Mouse (Mus musculus) cerebellum, postnatal 4 days (tissue): ENCODE data around the gene Ube2e3.

Experiments
- DNase-seq, 2 experiments: peaks; one replicate each; pipeline ENCODE4 v3.0.0; 2022; ENCODE audit warnings: low spot score in 2 of 2, mixed read lengths in 1 of 2

Ube2e3 gene

DNA sequence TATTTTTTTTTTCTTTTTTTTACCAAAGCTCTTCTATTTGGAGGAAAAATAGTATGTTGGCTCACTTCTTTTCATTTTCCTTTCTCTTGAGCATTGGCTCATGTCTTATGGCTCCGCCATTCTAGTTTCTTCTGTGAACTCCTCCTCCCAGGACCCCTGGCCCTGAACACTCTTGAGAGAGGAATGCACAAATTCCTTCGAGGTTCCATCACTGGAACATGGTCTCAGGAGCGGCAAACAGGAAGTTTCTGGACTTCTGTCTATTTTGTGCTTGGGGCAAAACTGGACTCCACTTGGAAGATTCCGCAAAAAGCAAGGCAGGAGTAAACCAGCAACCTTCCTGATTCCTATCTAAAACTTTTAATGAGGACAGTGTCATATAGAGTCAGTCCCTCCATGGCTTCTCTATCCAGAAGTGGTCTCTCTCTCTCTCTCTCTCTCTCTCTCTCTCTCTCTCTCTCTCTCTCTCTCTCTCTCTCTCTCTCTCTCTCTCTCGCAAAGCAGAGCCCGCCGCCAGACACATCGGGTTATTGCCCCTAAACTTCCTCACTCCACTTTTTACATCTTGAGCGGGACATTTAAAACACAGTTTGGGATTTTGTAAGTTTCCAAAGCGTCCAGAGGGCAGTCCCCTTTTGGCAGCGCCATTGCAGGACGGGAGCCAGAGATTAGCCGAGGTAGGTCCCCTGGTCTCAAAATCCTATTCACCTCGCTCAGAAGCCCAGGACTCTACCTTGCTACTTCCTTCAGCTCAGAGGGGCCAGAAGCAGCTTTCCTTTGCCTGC lies at the start of gene Ube2e3:
Ube2e3 (plus strand) TSS at position 399 of the 785 bp plus-strand sequence.
- no peak for DNase-seq

DNA sequence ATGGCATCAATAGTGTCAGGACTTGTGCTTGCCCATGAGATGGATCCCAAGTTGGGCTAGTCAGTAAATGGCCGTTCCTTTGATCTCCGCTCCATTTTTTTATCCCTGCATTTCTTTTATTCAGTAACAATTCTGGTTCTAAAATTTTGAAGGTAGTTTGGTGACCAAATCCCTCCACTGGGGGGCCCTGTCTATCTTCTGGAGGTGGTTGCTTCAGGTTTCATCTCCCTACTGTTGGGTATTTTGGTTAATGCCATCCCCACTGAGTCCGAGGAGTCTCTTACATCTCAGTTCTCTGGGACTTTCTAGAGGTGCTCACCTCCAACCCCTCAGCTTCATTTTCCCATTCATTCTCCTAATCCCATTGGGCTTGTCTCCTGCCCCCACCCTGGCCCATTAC lies 38.0 kb upstream of the Ube2e3 start:
- DNase-seq: no peak

DNA sequence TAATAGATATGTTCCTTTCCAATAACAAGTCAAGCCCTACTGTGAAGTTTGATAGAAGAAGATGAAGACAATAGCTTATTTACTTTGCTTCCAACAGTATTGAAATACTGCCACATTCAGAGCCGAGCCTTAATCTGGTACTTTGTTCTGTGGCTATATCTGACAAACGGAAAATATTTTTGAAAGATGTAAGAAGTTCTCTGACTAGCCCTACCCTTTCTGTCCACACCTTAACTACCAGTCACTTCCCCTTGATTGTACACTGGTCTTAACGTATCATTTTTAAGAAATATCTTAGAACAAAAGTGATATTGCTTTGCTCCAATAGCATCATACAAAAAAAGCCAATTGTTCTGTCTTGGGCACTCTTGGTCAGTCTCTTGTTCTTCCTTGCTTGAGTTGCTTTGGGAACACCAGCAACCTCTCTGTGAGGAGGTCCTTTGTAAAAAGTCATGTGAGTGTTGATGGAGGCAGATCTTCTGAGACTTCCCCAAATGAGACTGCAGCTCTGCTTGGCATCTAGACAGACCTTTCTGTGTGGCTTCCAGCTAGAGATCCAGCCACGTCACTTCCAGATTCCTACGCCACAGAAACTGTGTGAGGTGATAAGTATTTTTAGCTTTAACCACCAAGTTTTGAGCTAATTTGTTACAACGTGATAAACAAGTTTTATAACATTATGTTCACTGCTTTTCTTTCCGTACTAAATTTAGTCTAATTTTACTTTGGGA lies 26.3 kb upstream of the Ube2e3 start:
- DNase-seq: no peak

DNA sequence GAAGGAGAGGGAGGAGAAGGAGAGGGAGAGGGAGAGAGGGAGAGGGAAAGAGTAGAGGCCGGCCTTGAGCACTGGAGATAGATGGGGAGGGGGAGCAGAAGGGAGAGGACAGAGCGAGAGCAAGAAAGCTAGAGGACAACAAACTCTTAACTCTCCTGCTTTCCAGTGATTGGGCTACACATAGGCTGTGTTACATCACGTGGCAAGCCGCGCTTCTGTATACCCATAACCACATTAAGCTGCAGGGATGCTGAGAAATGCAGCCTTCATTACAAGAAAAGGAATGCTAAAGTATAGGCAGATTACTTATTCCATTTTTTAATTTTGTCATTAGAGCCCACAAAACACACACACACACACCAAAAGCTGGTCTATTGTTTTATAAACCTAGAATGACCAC lies 23.6 kb upstream of the Ube2e3 start:
- no peak for DNase-seq

DNA sequence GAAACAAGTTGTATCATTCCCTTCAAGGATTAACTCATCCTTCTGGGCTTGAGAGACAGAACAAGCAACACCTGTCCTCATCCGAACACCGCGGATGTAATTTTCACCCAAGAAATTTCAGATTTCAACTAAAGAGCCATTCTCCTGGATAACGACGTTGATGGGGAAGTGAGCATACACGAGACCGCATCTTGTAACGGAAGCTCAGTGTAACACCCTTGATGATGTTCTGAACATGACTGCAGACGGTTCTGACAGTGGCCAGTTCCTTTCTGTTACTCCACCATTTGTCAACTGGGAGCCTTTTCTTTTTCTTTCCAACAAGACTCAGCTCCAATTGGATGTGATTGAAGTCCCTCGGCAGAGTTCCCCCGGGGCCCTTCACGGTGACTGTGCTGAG lies 22.6 kb upstream of the Ube2e3 start:
- DNase-seq: no peak

DNA sequence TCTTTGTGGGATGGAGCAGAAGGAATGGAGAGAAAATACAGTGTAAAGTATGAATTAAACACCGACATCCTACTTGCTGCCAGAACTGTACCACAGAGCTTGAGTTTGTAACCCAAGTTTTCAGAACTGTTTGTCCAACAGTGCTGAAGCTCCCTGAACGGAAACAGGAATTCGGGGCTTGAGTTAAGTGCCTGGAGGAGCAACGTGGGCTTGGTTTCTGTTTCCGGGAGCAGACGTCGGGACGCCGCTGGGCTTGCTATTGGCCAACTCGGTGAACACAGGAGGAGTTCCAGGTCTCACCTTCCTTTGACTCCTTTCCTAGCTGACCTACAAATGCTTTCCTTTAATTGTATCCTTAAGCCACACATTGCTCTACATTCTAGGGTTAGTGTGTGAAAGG lies 22.2 kb upstream of the Ube2e3 start:
- DNase-seq: no peak

DNA sequence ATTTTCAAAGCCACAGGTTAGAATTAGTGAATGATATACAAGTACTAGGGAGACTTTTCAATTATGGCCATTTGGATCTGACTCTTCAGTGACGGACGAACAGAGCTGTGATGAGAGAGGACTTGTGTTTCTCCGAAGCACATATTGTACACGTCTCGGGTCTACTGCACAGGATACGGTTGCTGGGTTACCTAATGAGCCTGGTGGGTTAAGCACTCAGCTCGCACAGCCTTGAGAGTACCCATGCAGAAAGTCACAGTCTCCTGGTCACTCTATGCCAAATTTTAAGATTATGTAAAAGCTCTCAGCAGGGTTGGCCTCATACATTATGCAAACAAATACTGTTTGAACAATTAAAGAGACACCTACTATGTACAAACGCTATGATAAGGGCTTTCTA lies 13.6 kb upstream of the Ube2e3 start:
- no peak for DNase-seq

DNA sequence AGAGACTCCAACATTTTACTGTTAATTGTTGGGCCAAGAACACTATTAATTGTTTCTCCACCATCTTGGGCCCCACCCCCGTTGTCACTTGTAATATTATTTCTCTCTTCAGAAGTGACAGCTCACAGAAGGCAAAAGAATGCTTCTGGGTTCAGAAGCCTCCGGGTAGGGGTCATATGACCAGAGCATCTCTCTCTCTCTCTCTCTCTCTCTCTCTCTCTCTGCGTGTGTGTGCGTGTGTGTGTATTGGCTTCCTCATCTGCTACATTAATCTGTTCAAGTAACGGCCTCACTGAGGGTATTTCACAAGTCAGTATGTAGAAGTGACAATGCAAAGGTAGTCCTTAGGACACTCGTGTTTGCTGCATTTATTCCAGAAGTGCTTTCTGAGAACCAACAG lies 9.3 kb upstream of the Ube2e3 start:
- no peak for DNase-seq

DNA sequence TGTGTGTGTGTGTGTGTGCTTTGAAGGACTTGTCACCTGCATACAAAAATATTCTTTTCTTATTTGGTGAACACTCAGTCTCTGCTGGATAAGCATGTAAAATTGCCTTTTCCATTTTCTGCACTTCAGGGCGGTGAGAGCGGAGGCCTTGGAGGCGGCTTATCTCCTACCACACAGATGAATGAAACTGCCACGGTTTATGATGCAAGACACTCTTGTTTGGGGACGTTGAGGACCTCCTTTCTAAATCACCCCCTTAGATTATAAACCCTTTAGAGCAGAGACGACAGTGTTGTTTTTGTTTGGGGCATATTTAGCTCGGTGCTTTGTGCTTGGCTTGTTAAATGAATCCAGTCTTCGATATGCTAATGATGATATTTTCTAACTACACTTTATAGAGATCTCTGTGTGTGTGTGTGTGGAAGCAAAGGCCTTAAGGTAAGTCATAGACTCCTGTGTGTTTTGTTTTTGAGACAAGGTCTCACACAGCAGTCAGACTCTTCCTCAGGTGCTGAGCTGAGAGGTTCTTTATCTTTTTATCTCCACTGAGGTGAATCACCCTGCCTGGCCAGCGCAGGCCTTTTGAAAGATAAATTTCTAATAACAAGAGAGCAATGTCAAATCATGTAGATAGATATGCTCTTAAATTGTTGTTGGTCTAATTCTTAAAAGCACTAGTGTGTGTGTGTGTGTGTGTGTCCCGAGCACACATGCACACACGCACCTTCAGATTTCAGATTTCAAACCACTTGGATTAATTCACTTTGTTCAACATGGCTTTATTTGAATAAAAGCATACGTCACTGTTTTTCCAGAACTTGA lies 8.4 kb upstream of the Ube2e3 start:
- DNase-seq: no peak

DNA sequence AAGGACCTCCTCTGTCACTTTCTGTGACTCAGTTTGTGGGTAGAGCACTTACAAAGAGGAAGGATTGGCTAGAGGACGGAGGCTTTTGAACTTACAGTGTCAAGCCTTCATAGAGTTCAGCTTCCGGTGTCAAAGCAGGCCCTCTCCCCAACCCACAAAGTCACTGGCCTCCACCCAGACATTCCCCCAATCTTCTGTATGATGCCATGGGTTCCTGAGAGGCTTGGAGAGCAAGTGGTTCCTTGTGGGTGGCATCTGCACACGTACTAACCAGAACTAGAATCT lies 7.9 kb upstream of the Ube2e3 start:
- DNase-seq: no peak

DNA sequence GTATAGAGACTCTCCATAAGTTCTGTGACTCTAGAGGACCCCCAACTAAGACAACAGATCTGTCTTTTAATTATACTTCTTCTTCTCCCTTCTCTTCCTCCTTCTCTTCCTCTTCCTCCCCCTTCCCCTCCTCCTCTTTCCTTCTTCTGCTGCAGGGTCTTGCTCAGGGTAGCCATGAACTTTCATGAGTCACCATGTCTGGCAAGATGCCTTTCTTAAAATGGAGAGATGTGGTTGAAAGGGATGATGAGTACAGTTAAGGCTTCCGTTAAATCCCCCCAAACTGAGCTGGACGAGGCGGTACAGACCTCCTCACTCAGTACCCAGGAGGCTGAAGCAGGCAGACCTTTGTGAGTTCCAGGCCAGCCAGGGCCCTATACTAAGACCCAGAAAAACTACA lies 3.8 kb upstream of the Ube2e3 start:
- DNase-seq: no peak

DNA sequence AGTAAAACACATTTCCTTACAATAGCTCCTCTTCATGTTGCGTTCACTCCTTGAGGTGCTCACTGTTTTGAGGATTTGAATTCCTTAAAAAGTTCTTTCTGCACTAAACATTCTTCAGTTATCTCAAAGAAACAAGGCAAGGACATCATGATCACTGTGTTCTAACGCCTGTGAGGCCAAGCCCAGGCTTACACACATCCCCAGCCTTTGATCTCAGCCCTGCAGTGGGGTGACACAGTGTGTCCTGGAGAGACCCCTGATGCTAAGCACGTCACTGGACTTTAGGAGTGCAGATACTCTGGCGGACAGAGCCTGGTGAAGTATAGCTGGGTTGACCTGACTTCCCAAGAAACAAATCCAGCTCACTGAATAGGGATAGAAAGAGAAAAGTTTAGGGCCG lies 3.1 kb upstream of the Ube2e3 start:
- no peak for DNase-seq

DNA sequence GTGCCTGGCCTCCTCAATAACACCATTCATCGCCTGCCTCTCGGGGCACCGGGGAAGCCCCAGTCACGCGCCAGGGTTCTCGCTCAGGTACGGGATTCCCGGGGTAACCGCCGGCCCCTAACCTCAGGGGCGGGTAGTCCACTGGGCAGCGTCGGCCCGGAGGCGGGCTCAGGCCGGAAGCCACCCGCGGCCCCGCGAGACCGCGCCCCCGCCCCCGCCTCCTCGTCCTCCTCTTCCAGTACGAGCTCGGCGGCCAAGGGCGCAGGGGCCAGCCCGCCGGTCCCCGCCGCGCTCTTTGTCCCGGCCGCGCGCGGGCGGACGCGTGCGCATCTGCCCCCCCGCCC lies 559 bp downstream of the Ube2e3 start:
- peak; percentile 50 to 82 for DNase-seq

DNA sequence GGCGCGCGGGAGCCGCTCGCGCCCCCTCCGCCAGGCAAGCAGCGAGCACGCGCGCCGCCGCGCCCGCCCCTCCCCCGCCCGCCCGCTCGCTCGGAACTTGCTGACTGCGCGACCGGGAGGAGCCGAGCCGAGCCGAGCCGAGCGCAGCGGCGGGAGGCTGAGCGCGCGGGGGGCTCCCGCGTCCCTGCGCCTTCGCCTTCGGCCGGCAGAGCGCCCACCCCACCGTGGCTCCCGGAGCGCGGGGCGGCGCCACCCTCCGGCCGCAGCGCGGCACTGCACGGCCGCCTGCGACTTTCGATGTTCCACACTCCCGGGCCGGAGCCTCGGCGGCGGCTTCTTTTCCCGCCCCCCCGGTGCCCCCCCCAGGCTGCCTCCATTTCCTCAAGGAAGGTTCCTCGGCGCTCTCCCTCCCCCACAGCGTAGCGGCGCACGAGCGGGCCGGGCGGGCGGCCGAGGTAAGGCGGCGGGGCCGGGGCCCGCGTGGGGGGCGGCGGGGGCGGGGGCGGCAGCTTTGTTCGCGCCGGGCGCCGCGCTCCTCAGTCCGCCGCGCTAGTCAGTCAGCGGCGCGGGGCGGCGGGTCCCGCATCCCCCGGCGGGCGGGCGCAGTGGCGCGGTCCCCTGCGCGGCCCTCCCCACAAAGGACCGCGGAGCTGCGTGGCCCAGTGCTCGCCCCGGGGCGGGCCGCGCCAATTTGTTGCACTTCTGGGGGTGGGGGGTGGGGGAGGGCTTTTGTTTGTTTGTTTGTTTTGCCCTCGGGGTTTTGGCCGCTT lies 1.2 kb downstream of the Ube2e3 start:
- peak; percentile 75 to 91 for DNase-seq

DNA sequence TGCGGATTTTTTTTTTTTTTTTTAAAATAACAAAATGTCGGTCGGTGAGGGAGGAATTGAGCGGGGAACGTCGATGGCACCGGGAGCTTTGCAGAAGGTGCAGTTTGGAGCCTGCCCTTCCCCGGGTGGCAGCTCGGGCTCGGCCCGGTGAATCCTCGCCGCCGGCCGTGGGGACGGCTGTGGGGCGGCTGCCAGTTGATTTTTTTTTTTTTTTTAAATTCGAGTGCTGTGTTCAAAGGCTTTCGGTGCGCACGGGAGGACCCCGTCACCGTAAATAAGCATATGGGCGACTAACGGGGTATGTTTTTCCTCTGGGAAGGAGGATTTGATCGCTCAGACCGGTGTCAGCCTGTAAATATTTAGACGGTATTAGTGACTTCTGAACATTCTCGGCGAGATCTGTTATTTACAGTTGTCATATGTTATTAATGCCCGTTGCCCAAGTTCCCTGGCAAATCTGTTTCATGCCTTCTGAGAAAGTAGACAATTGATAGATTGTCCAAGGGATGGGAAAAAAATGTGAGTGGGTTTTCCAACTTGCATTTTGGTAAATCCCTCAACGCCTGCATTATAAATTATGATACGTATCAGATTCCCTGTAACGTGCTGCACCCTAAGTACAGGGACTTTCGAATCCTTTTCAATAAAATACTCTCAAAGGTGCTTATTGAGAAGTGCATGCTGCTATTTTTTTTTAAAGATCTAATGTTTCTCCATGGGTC lies 2.0 kb downstream of the Ube2e3 start:
- DNase-seq: peak in 1 of 2 experiments; percentile 32

DNA sequence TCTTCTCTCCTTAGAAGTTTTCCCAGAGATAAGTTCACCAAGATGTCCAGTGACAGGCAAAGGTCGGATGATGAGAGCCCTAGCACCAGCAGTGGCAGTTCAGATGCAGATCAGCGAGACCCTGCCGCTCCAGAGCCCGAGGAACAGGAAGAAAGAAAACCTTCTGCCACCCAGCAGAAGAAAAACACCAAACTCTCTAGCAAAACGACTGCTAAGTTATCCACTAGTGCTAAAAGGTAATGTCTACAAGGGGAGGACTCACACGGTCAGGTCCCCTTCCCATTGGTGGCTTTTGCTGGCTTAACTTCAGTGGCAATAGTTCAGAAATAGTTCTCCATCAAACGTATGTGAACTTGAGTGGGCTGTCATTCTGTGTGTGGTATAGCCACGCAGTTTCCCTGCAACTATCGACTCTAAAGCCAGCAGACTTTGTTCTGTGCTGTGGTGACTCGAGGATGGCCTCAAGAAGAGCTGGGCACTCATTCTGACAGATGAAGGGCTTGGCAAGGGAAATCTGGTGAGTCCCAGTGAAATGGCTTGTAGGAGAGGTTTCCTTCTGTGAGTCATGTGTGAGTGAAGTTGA lies 2.6 kb downstream of the Ube2e3 start:
- no peak for DNase-seq

DNA sequence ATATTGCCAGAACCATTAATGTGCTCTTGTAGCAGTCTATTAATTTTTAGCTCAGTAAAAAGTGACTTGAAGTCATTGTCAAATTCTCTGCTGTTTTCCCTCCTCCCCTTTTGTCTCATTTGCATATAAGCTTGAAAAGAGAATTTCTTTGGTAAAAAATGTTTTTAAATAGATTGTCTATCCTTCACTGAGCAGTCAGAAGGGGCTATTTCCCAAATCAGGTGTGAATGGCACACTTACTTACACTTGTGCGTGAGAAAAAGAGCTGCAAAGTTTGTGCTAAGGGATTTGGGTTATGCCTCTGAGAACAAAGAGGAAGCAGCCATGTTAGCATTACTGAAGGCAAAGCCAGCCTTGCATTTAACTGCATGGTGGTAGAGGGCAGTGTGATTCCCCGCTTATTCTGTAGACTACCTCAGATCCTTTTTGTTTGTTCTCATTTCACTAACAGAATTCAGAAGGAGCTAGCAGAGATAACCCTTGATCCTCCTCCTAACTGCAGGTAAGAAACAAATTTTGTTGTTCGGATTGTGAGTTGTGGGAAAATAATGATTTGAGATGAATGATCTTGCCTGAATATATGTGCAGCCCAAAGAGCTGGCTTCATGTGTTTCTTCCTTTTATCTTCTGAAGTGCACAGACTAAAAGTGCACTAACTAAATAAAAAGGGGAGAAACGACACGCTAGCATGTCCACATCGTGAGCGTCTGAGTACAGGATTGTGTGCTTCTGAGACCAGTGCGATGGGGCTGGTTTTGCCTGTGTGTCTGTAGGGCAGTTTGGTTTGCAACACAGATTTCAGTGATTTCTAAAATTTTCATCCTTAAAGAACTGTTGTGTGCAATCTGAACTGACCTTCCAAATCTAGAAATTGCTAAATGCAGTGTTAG lies 4.3 kb downstream of the Ube2e3 start:
- DNase-seq: peak in 1 of 2 experiments; percentile 28

DNA sequence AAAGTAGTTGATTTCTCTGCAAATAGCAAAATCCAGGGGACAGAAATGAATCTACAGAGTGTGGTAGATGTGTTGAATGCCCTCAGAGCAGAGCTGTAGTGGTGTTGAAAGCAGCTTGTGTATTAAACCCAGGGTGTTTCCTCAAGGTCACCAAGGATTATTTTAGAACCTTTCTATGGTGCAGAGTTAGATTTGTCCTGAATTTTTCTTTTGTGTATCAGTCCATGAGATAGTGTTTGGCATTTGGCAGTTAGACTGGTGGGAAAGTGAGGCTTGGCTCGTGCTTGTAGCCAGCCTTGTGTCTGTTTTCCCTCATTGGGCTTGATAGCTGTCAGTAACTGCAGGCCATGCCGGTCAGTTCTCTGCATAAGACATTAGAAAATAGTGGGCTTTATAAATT lies 6.0 kb downstream of the Ube2e3 start:
- DNase-seq: no peak

DNA sequence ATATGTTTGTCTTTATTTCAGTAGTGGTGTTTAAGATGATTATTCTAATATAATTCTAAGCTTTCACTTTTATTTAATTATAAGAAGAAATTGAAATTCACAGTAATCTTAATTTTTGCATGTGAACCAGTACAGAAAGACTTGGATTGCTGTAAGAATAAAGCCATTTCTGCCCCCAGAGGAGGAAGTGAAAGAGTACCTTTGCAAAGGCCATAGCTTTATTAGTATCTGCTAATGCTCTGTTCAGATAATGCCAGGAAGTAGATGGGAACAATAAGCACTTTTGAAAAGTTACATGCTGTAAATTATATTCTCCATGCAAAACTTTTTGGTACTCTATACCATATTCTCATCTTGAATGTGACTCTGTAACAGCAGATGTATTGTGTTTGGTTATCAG lies 8.1 kb downstream of the Ube2e3 start:
- DNase-seq: no peak

DNA sequence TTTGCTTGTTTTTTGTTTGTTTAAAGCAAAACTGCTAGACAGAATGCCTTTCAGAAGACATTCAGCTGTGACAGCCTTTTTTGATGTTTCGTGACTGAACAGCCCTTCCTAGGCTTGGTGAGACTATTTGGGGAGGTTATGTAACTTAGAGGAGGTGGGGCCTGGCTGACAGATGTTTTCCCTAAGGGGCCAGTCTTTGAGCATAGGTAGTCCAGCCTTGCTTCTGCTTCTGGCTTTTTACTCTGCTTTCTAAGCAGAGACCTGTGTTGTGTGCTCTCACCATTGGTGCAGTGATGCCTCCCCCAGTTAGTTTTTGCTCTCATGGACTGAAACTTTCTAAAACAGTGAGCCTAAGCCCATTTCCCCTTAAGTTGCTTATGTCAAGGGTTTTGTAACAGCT lies 14.1 kb downstream of the Ube2e3 start:
- DNase-seq: no peak
